Mouse (Mus musculus): Measurements from ENCODE around the gene Orai3.

Orai3 gene

GRCm38 (mm10) chr7:127799211-127799610 is 29.6 kb downstream of the Orai3 start:
- DNase-seq (ENCODE audit: low spot score), result no peak

- no peak for DNase-seq (ENCODE audit: low spot score)
Measured at GRCm38 (mm10) chr7:127799738-127800137, 30.1 kb downstream of the Orai3 start.

- DNase-seq (ENCODE audit: low spot score), result peak; percentile 95
Measured at GRCm38 (mm10) chr7:127800435-127801009, 30.9 kb downstream of the Orai3 start, which contains the start of gene Hsd3b7. Hsd3b7 (plus strand) TSS chr7:127800604.

- DNase-seq (ENCODE audit: low spot score), result no peak
Measured at GRCm38 (mm10) chr7:127801010-127801621, 31.5 kb downstream of the Orai3 start.

- DNase-seq (ENCODE audit: low spot score), result no peak
Measured at GRCm38 (mm10) chr7:127802313-127802712, 32.7 kb downstream of the Orai3 start.

GRCm38 (mm10) chr7:127808821-127809220 is 39.2 kb downstream of the Orai3 start:
- DNase-seq (ENCODE audit: low spot score), result no peak

GRCm38 (mm10) chr7:127809846-127810245 is 40.2 kb downstream of the Orai3 start:
- DNase-seq (ENCODE audit: low spot score), result no peak

- no peak for DNase-seq (ENCODE audit: low spot score)
Measured at GRCm38 (mm10) chr7:127810650-127811049, 41.0 kb downstream of the Orai3 start.

- no peak for DNase-seq (ENCODE audit: low spot score)
Measured at GRCm38 (mm10) chr7:127811240-127811639, 41.6 kb downstream of the Orai3 start.

- no peak for DNase-seq (ENCODE audit: low spot score)
Measured at GRCm38 (mm10) chr7:127812292-127812691, 42.7 kb downstream of the Orai3 start.

- DNase-seq (ENCODE audit: low spot score), result no peak
Measured at GRCm38 (mm10) chr7:127813821-127814220, 44.2 kb downstream of the Orai3 start.

GRCm38 (mm10) chr7:127814241-127814921 is 44.8 kb downstream of the Orai3 start:
- DNase-seq (ENCODE audit: low spot score), result peak; percentile 41

GRCm38 (mm10) chr7:127815116-127815665 is 45.6 kb downstream of the Orai3 start:
- DNase-seq (ENCODE audit: low spot score), result no peak

GRCm38 (mm10) chr7:127815954-127816821 is 46.6 kb downstream of the Orai3 start:
- DNase-seq (ENCODE audit: low spot score), result peak; percentile 66

GRCm38 (mm10) chr7:127817053-127817452 is 47.4 kb downstream of the Orai3 start:
- no peak for DNase-seq (ENCODE audit: low spot score)

- DNase-seq (ENCODE audit: low spot score), result no peak
Measured at GRCm38 (mm10) chr7:127817776-127818175, 48.2 kb downstream of the Orai3 start.

GRCm38 (mm10) chr7:127820836-127821509 is 51.4 kb downstream of the Orai3 start:
- DNase-seq (ENCODE audit: low spot score), result no peak

- DNase-seq (ENCODE audit: low spot score), result no peak
Measured at GRCm38 (mm10) chr7:127822494-127822893, 52.9 kb downstream of the Orai3 start.

- DNase-seq (ENCODE audit: low spot score), result no peak
Measured at GRCm38 (mm10) chr7:127823236-127824171, 53.9 kb downstream of the Orai3 start.

- DNase-seq (ENCODE audit: low spot score), result no peak
Measured at GRCm38 (mm10) chr7:127824176-127824871, 54.7 kb downstream of the Orai3 start, which contains the start of the genes Stx4a and Stx1b. Stx4a (plus strand) TSS chr7:127824294. Stx1b (minus strand) TSS chr7:127824549.

Data from lung, postnatal 25 days (tissue).